Mouse (Mus musculus) thymus, postnatal 36 days (tissue): Measurements from ENCODE around the gene Shb.
"Not testable (repeated sequence)": the region's sequence is repeated elsewhere in the genome, so short reads cannot be mapped to it uniquely, and the experiment has no call there.

Experiments used
- DNase-seq, 2 experiments: peaks; one replicate each; pipeline ENCODE4 v3.0.0; 2022; ENCODE audit warnings: mixed read lengths in 2 of 2

Gene Shb

GRCm38 (mm10) chr4:45382133-45382532 is 150.1 kb downstream of the Shb start:
- not testable (repeated sequence) for DNase-seq

DNA sequence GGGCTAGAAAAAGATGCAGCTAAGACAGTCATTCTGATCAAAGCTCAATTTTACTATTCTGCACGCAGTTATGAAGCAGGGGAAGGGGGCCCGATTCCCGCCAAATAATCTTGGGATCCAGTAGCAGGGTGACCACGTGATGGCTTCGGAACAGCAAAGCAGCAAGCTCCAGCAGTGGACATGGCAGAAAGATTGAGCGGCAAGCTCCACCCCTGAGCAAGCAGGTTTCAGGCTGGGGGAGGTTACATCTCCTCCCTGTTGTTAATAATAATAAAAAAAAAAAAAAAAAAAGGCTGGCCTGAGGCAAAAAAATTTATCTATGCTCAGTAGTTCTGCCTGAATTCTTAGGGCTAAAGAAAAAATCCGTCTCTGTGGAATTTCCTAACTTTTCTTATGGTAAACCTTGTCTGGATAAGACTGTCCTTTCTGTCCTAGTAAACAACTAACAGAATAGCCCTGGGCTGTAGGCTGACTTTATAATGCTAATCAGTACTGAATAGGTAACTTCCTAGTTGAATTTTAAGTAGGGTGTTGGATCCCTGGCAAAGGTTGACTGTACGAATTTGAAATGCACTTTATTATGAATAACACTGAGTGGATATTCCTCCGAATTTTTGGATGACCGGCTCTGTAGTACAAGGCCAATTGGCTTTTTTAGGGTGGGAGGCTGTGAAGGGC is 151.2 kb downstream of the Shb start:
- DNase-seq: not testable (repeated sequence)

- no peak for DNase-seq
Observed at GRCm38 (mm10) chr4:45376573-45376972, 155.7 kb downstream of the Shb start.

DNA sequence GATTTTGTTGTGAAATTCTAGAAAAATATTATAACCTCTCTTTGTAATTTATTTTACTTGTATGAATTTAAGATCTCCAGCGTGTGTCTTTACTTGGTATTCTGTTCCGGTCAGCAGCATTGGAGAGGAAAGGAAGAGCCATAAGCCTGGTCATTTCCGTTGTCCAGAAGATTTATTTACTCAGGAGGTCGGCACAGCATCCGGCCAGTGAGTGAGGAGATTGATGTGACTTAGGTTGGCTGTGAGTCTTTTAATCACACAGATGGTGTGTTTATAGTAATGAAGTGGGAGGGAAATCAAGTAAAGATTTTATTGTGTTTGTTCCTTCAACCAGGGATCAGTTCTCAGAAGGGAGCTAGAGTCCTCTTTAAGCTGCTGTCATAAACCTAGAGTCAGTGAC is 157.4 kb downstream of the Shb start:
- no peak for DNase-seq
